Mouse (Mus musculus) heart, postnatal 0 days (tissue): ENCODE data around the gene Olfr1066.

ENCODE experiments used
- CTCF ChIP-seq: IDR thresholded peaks from 2 replicates; pipeline ENCODE4 v1.5.1; 2016; ENCODE audit warnings: antibody characterized with exemption, control low read depth, low read depth
- EP300 ChIP-seq: IDR thresholded peaks from 2 replicates; pipeline ENCODE4 v1.6.1; 2016; ENCODE audit warnings: antibody characterized with exemption, low read depth

GRCm38 (mm10) chr2:86413950-86414349 lies 42.1 kb downstream of the Olfr1066 start, which contains the start of gene Olfr1061:
- TF ChIP-seq CTCF = no peak
- TF ChIP-seq EP300 = no peak
